Mouse (Mus musculus) hindbrain, embryonic 11.5 days (tissue): ENCODE data around the gene Lmln. TPM values are rescaled to one million over a fixed set of nuclear protein-coding genes. Genes with fewer than 3 reads are reported as not detected.

ENCODE experiments used
- ATAC-seq: fragments of 200-750 bp; cut with Nextera tagmentation; 2 replicates; pipeline ENCODE4 v1.8.0; 2017; ENCODE audit warnings: mild to moderate bottlenecking, moderate TSS enrichment, moderate library complexity; ENCODE audit not compliant: low FRiP score
- DNase-seq: peaks from one replicate; pipeline ENCODE4 v3.0.0-alpha.2; 2015; ENCODE audit warnings: low spot score
- H3K27ac ChIP-seq: fragments of 300-500 bp; sonication (generic); 2 replicates; pipeline ENCODE4 v1.5.1; 2014; ENCODE audit warnings: mild to moderate bottlenecking, low read depth, low read length
- H3K27me3 ChIP-seq: fragments of 300-500 bp; sonication (generic); 2 replicates; pipeline ENCODE4 v1.6.1; 2014; ENCODE audit warnings: mild to moderate bottlenecking, low read length, moderate library complexity, mixed read lengths; ENCODE audit not compliant: control insufficient read depth, insufficient read depth
- H3K36me3 ChIP-seq: fragments of 300-500 bp; sonication (generic); 2 replicates; pipeline ENCODE4 v1.6.1; 2014; ENCODE audit warnings: mild to moderate bottlenecking, low read length, moderate library complexity, mixed read lengths; ENCODE audit not compliant: control insufficient read depth, insufficient read depth
- H3K4me1 ChIP-seq: fragments of 300-500 bp; sonication (generic); replicated peaks from 2 replicates; pipeline ENCODE4 v1.6.1; 2014; ENCODE audit warnings: low read length, mixed read lengths; ENCODE audit not compliant: control insufficient read depth, insufficient read depth
- H3K4me2 ChIP-seq: fragments of 300-500 bp; sonication (generic); replicated peaks from 2 replicates; pipeline ENCODE4 v1.6.1; 2014; ENCODE audit warnings: mild to moderate bottlenecking, low read depth, low read length
- H3K4me3 ChIP-seq: fragments of 300-500 bp; sonication (generic); 2 replicates; pipeline ENCODE4 v1.5.1; 2014; ENCODE audit warnings: low read depth, low read length
- H3K9ac ChIP-seq: fragments of 300-500 bp; sonication (generic); 2 replicates; pipeline ENCODE4 v1.6.1; 2014; ENCODE audit warnings: low read depth, low read length
- H3K9me3 ChIP-seq: fragments of 300-500 bp; sonication (generic); 2 replicates; pipeline ENCODE4 v1.6.1; 2016; ENCODE audit warnings: low read length; ENCODE audit not compliant: control insufficient read depth
- WGBS: fragments of 180-500 bp; shearing (Covaris S2); extraction: QIAGEN DNeasy Blood & Tissue Kit; methylation state at CpG from one replicate; pipeline ENCODE4 v1.1.7; 2014; 5-methylcytosine and 5-hydroxymethylcytosine counted together
- polyA plus RNA-seq: library from polyadenylated mRNA; unstranded; fragments of >200 nt; fragmentation: Nextera tagmentation; extraction: Ambion mirVana; gene quantifications from 2 replicates; pipeline ENCODE4 v1.2.1, GENCODE M21; 2014

Lmln gene
- polyA plus RNA-seq: 3.1 and 4.6 TPM in 2 replicates

DNA sequence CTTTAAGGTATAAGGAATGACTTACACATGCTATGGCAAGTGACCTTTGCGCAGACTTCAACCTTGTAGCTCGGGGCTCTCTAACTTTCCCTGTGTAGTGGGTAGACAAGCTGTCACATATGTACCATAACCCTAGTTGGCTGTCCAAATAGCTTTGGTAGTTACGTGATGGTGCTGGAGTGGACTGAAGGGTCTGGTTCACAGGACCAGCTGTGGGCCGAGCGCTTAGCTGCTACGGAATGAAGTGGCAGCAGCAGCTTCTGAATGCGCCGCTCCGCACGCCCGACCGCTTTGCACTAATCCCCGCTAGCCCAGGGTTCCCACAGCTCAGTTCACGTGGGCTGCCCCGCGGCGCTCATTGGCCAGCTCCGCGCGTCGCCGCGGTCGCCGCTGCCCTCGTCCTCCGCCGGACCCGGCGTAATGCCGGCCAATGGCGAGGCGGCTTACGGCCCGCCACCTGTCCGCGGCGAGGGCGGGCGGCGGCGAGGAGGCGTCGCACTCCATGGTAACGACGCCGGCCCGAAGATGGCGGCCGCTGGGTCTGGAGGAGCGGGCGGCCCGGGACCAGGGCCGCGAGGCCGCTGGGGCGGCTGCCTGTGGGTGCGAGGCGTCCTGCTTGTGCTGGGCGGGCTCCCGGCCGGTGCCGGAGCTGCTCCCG is at the start of gene Lmln:
Lmln (plus strand) TSS at position 498 of the 658 bp plus-strand sequence.
- WGBS: under 1% methylated on average over 52 of the region's 64 CpGs
- peak; percentile 98 for ATAC-seq

GRCm38 (mm10) chr16:33013801-33014200 is 48.5 kb upstream of the Lmln start:
- DNase-seq (no peak), ATAC-seq (no peak)
- H3K36me3 ChIP-seq: 0 out of 2 replicates have a peak, but pooled peaks cover 4% of the 10 kb centered on the region
- H3K9ac ChIP-seq: no peak overlapping the region
- no peak overlapping the region for H3K4me3 ChIP-seq
- no peaks in the 10 kb centered on the region for H3K9me3 ChIP-seq
- 95% methylated on average over 5 of the region's 5 CpGs for WGBS
- no peak overlapping the region for H3K27ac ChIP-seq
- H3K4me1 ChIP-seq: no peaks in the 10 kb centered on the region
- H3K4me2 ChIP-seq: no peak overlapping the region
- no peaks in the 10 kb centered on the region for H3K27me3 ChIP-seq

More for the DNA sequence above, at the start of gene Lmln:
- Histone ChIP-seq H3K36me3 (peaks cover 8% of the 10 kb centered on the region), H3K9ac (peak within 1 kb of the TSS; percentile 80), H3K9me3 (no peaks in the 10 kb centered on the region), H3K4me3 (peak within 1 kb of the TSS; percentile 85), H3K4me1 (peaks cover 10% of the 10 kb centered on the region), H3K27me3 (no peaks in the 10 kb centered on the region), H3K4me2 (peak within 1 kb of the TSS; percentile 72), H3K27ac (peak within 1 kb of the TSS; percentile 81)
- DNase-seq: peak; percentile 95

GRCm38 (mm10) chr16:33014921-33015320 is 47.4 kb upstream of the Lmln start:
- 84% methylated on average over 1 of the region's 1 CpGs for WGBS
- Histone ChIP-seq H3K4me2 (no peak overlapping the region), H3K4me1 (no peaks in the 10 kb centered on the region), H3K4me3 (no peak overlapping the region), H3K9ac (no peak overlapping the region), H3K27me3 (no peaks in the 10 kb centered on the region), H3K27ac (no peak overlapping the region), H3K9me3 (no peaks in the 10 kb centered on the region), H3K36me3 (0 out of 2 replicates have a peak, but pooled peaks cover 2% of the 10 kb centered on the region)
- DNase-seq: no peak
- no peak for ATAC-seq

DNA sequence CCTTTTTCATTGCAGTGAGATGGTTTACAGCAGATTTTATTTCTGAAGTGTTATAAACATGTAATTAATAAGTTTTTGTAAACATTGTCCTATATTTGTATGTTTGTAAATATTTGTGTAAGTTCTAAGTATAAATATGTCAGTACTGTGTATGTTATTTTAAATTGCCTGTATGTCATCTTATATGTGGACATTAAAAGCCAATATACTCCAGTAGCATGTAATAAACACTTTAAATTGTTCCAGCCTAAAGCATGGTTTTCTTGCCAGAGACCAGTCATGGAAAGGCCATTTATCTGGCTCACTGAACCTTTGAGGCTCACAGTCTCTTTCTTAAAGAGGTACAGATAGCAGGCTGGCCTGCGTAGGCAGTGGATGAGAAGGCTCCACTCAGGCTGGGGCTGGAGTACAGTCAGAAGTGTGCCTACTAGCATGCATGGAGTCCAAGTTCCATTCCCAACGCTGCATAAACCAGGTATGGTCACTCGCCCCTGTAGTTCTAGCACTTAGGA is 46.9 kb upstream of the Lmln start:
- no peak for ATAC-seq
- H3K4me3 ChIP-seq: no peak overlapping the region
- 97% methylated on average over 3 of the region's 3 CpGs for WGBS
- H3K36me3 ChIP-seq: 0 out of 2 replicates have a peak, but pooled peaks cover 2% of the 10 kb centered on the region
- no peak overlapping the region for H3K9ac ChIP-seq
- H3K9me3 ChIP-seq: no peaks in the 10 kb centered on the region
- H3K4me1 ChIP-seq: no peaks in the 10 kb centered on the region
- no peak for DNase-seq
- no peaks in the 10 kb centered on the region for H3K27me3 ChIP-seq
- no peak overlapping the region for H3K27ac ChIP-seq
- H3K4me2 ChIP-seq: no peak overlapping the region

GRCm38 (mm10) chr16:33015986-33016385 is 46.3 kb upstream of the Lmln start:
- H3K4me3 ChIP-seq: no peak overlapping the region
- ATAC-seq: no peak
- H3K36me3 ChIP-seq: 0 out of 2 replicates have a peak, but pooled peaks cover 2% of the 10 kb centered on the region

GRCm38 (mm10) chr16:33017677-33018349 is 44.5 kb upstream of the Lmln start:
- H3K4me1 ChIP-seq: no peaks in the 10 kb centered on the region
- no peak for ATAC-seq
- no peak overlapping the region for H3K4me3 ChIP-seq
- no peaks in the 10 kb centered on the region for H3K9me3 ChIP-seq
- WGBS: 93% methylated on average over 5 of the region's 5 CpGs
- H3K27me3 ChIP-seq: no peaks in the 10 kb centered on the region
- H3K36me3 ChIP-seq: no peaks in the 10 kb centered on the region
- H3K4me2 ChIP-seq: no peak overlapping the region
- no peak overlapping the region for H3K27ac ChIP-seq
- no peak overlapping the region for H3K9ac ChIP-seq
- no peak for DNase-seq

More at GRCm38 (mm10) chr16:33015986-33016385, 46.3 kb upstream of the Lmln start:
- H3K9ac ChIP-seq: no peak overlapping the region
- H3K9me3 ChIP-seq: no peaks in the 10 kb centered on the region
- H3K27me3 ChIP-seq: no peaks in the 10 kb centered on the region
- no peak overlapping the region for H3K4me2 ChIP-seq
- H3K27ac ChIP-seq: no peak overlapping the region
- no peak for DNase-seq
- H3K4me1 ChIP-seq: no peaks in the 10 kb centered on the region
- 90% methylated on average over 2 of the region's 2 CpGs for WGBS

DNA sequence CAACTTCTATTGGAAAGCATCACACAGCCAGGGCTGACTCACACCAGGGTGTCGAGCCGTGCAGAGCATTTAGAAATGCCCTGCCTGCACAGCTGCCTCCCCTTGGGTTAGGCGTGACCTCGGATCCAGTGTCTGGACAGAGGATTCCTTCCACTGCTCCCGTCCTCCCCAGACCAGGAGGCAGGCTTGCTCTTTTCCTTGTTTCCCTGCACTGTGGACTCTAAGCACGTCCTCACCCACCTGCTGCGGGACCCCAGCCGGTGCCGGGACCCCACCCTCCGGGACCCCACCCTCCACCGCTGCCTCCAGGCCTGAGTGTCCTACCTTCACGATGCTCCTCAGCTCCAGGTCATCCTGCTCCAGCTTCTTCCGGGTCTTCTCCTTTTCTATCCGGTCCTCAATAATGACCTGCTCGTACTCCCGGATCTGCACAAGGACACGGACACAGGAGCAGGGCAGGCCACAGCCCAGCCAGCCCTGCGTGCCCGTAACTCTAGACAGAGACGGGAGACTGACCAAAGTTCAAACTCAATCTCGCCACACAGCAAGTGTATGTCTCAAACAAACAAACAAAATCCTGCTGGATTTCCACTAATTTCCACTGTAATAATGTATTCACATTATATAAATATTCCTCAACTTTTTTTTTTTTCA is 43.1 kb upstream of the Lmln start:
- Histone ChIP-seq H3K27me3 (no peaks in the 10 kb centered on the region), H3K4me1 (no peaks in the 10 kb centered on the region), H3K36me3 (no peaks in the 10 kb centered on the region), H3K4me3 (no peak overlapping the region), H3K27ac (no peak overlapping the region), H3K4me2 (no peak overlapping the region), H3K9ac (no peak overlapping the region), H3K9me3 (no peaks in the 10 kb centered on the region)
- WGBS: 83% methylated on average over 21 of the region's 21 CpGs
- ATAC-seq (no peak), DNase-seq (no peak)

DNA sequence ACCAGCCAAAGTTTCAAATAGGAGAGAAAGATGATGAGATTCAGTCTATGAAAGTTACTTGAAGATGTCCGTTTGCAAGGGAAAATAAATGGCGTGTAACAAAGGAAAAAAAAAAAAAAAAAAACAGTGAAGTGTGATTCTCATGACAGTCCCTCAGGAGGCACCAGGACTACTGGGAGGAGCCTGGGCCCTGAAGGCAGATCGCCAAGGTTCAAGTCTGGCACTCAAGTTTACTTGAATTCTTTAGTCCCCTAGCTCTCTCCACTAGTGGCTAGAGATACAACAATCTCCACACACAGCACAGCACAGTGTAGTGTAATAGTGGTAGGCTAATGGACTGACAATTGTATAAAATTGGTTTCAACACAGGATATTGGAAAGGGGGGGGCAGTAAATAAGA is 40.9 kb upstream of the Lmln start:
- WGBS: 80% methylated on average over 3 of the region's 3 CpGs
- H3K9me3 ChIP-seq: no peaks in the 10 kb centered on the region
- no peak overlapping the region for H3K4me3 ChIP-seq
- DNase-seq (no peak), ATAC-seq (no peak)
- no peaks in the 10 kb centered on the region for H3K4me1 ChIP-seq
- no peak overlapping the region for H3K4me2 ChIP-seq
- no peaks in the 10 kb centered on the region for H3K27me3 ChIP-seq
- H3K27ac ChIP-seq: no peak overlapping the region
- H3K36me3 ChIP-seq: no peaks in the 10 kb centered on the region
- no peak overlapping the region for H3K9ac ChIP-seq
